Mouse (Mus musculus) liver, adult 2 months (tissue): ENCODE data around the gene Neu1.

Experiments used
- CTCF ChIP-seq: fragments of 200-500 bp; IDR thresholded peaks from 2 replicates; pipeline ENCODE4 v1.5.1; 2011; ENCODE audit warnings: low read depth, low read length, control low read depth
- POLR2A ChIP-seq: fragments of 200-500 bp; IDR thresholded peaks from 2 replicates; pipeline ENCODE4 v1.6.1; 2011; ENCODE audit warnings: low read length, control low read depth; ENCODE audit not compliant: insufficient read depth; ENCODE audit errors: extremely low read depth

DNA sequence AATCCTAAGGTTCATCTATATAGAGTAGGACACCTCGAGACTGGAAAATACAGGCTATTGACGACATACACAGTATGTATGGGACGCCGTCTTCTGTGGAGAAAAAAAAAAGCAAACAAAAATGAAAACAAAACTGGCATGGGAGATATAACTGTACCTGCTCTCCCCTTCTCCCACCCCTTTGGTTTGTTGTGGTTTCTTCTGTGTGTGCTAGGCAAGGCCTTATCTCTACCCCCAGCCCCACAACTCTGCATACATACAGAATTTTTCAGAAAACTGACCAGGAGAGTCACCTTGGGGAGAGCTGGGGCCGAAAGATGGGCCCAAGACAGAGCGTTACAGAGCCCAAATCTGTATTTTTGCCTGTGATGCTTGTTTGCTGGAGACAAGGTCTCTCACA lies 46.3 kb upstream of the Neu1 start:
- TF ChIP-seq POLR2A (no peak), CTCF (no peak)
